Mouse (Mus musculus) heart, adult 2 months (tissue): Measurements from ENCODE around the gene Gm26602.
A peak's percentile ranks its signal among the peaks of the same experiment; 100 is the strongest.

ENCODE experiments used
- CTCF ChIP-seq: fragments of 200-600 bp; IDR thresholded peaks from 2 replicates; pipeline ENCODE4 v1.8.1; 2022; ENCODE audit warnings: antibody characterized with exemption, mild to moderate bottlenecking, moderate library complexity
- EP300 ChIP-seq: fragments of 200-500 bp; IDR thresholded peaks from 2 replicates; pipeline ENCODE4 v1.6.1; 2011; ENCODE audit warnings: low read depth, low read length, control low read depth; ENCODE audit not compliant: insufficient read depth
- POLR2A ChIP-seq: fragments of 200-500 bp; IDR thresholded peaks from 2 replicates; pipeline ENCODE4 v1.6.1; 2011; ENCODE audit warnings: mild to moderate bottlenecking, low read depth, low read length, control low read depth; ENCODE audit not compliant: insufficient read depth

DNA sequence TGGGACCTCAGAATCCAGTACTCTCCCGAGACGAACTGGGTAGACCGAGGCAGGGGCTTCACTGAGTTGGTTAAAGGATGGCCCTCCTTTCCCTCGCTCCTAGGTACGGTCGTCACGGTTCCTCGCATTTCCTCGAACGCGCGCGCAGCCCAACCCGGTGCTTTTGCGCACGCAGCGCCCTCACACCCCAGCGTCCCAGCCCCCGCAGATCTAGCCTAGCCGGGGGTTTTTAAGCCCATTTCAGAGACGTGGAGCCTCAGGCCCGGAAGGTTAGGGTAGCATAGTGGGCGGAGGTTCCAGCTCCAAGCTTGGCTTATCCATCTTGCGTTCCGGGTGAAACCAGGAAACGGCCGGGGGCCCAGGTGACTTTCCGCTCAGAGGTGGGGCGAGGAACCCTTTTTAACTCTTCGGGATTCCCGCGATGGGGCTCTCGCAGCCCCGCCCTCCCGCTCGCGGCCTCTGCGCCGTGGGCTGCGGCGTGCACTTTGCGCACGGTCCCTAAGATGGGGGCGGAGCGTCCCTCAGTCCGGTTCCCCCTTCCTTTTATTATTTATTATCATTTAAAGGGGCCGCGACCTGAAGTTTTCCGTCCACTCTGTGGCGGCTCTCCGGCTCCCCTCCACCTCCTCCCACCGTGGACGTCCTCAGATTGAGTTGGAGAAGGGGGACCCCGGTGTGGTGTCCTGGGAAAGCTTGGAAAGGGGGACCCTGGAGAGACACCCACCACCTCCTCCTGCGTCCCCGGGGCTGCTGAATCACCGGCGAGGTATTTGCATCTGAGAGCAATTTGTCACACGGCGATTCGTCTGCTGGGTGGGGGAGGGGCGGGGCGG is 16.1 kb downstream of the Gm26602 start, which contains the start of gene Arid3a:
- TF ChIP-seq CTCF (no peak), POLR2A (no peak), EP300 (0 out of 2 replicates have a peak, but pooled peaks have one; percentile 40)
